ENCODE assay signal across 19 mouse cellular contexts in genomic region chr2:104996201-104996600, GRCm38 (mm10).
"Had no signal": no experiment of that assay in that cellular context is flagged by ENCODE, and none has a peak within 500 bp of the region (broad histone marks: within the 10 kb centered on the region; RNA-seq: fewer than 3 reads in every experiment).

No protein-coding gene starts in this region.

- H3K9ac ChIP-seq: liver, postnatal 0 days; lung, embryonic 14.5 days; midbrain, embryonic 12.5 days; neural tube, embryonic 13.5 days; neural tube, embryonic 15.5 days had no signal

- H3K27ac ChIP-seq: midbrain, embryonic 10.5 days; midbrain, embryonic 12.5 days; neural tube, embryonic 13.5 days; neural tube, embryonic 15.5 days had no signal

- H3K4me3 ChIP-seq: midbrain, embryonic 10.5 days; midbrain, embryonic 12.5 days; myocyte; neural tube, embryonic 13.5 days; neural tube, embryonic 15.5 days had no signal

- H3K27me3 ChIP-seq: midbrain, embryonic 12.5 days; neural tube, embryonic 13.5 days; neural tube, embryonic 15.5 days had no signal

- DNase-seq: liver, postnatal 0 days; lung, embryonic 14.5 days; lung, postnatal 10 days; lung, postnatal 4 days; midbrain, embryonic 14.5 days; retina, postnatal 1 day; right cerebral cortex, adult 18-20 months; right cerebral cortex, postnatal 25 days; right cerebral cortex, postnatal 4 days; spleen, adult 18-20 months; thymus, adult 18-20 months; thymus, postnatal 14 days; thymus, postnatal 36 days had no signal

- ATAC-seq: liver, postnatal 0 days; midbrain, embryonic 16.5 days had no signal

- H3K4me1 ChIP-seq: midbrain, embryonic 10.5 days; midbrain, embryonic 12.5 days; neural tube, embryonic 13.5 days; neural tube, embryonic 15.5 days had no signal

- H3K9me3 ChIP-seq: midbrain, embryonic 10.5 days; midbrain, embryonic 12.5 days; neural tube, embryonic 13.5 days; neural tube, embryonic 15.5 days had no signal

- H3K4me2 ChIP-seq: lung, embryonic 14.5 days; midbrain, embryonic 12.5 days; neural tube, embryonic 13.5 days; neural tube, embryonic 15.5 days had no signal
